Mouse (Mus musculus) lung, adult 2 months (tissue): Measurements from ENCODE around the gene Arl13a.

Experiments
- CTCF ChIP-seq: fragments of 200-500 bp; IDR thresholded peaks from 2 replicates; pipeline ENCODE4 v1.5.1; 2011; ENCODE audit warnings: mild to moderate bottlenecking, low read length, control low read depth; ENCODE audit not compliant: insufficient read depth
- POLR2A ChIP-seq: fragments of 200-500 bp; IDR thresholded peaks from 2 replicates; pipeline ENCODE4 v1.6.1; 2011; ENCODE audit warnings: low read depth, mild to moderate bottlenecking, control low read depth, low read length, borderline replicate concordance; ENCODE audit errors: extremely low read depth

DNA sequence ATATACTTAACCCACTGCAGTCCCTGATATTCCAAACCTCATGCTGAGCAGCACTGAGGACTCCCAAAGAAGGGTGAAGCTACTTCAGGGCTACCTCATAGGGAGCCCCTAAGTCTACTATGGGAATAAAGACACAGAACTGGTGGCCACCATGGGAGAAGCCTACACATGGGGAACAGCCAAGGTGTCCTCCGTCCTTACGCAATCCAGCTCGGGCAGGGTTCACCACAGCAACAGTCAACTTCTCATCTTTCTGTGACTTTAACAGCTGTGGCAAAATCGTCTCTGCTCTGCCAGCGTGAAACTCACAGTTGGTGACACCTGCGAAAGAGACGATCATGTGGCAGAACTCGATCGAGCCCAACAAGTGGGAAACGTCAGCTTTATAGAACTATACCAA is 51.0 kb downstream of the Arl13a start:
- TF ChIP-seq CTCF (no peak), POLR2A (no peak)
